Mouse (Mus musculus) cerebellum, adult 9-10 months (tissue): ENCODE results near the gene Atg3.

Source experiments
- DNase-seq: peaks from one replicate; pipeline ENCODE4 v3.0.0; 2022

The Atg3 gene

DNA sequence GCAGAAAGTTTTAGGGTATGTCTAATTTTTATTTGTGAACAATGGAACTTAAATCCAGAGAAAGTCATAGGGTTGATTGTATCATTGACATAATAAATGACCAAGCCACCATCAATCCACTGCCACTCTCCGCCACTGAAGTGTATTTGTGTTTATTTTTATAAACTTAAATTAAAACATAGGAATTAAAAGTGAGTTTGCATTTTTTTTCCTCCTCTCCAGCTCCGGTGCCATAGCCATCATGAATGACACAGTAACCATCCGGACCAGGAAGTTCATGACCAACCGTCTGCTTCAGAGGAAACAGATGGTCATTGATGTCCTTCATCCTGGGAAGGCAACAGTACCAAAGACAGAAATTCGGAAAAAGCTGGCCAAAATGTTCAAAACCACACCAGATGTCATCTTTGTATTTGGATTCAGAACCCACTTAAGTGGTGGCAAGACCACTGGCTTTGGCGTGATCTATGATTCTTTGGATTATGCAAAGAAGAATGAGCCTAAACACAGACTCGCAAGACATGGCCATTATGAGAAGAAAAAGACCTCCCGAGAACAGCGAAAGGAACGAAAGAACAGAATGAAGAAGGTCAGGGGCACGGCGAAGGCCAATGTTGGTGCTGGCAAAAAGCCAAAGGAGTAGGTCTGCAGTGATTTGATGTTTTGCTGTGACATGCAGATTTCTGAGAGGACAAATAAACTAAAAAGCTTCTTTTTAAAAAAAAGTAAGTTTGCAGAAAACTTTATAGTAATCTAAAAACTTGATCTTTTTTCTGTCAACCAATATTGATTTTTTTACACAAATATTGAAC is 46.5 kb downstream of the Atg3 start:
- peak; percentile 24 for DNase-seq

DNA sequence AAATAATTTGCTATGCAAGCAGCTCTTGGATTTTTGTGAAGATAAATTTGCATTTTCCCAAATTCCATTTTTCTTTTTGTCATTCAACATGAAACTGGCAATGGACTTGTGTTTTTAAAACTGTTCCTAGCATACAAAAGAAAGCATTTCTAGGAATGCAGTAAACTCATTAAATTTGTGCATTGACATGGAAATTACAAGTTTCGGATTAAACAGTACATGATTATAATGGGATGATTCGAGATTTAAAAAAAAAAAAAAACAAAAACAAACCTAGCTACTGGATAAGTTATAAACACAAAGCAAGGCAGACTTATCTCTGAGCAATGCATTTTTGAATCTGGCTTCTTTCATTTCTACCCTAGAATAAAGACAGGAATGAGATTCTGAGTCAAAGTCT is 63.4 kb downstream of the Atg3 start:
- no peak for DNase-seq

DNA sequence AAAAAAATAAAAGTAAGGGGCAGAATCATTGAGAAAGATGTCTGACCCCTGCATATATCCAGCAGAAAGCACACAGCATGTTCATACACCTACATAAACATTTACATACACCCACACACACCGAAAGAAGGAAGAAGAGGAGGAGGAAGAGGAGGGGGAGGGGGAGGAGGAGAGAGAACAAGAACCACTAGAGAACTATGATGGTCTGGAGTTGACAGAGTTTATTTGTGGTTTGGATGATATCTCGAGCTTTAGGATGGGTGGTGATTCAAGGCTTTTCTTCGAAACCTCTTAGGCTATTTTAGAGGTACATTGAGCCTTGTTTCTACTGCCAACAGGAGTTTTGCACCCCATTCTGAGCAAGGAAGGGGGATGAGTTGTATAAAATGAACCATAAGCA is 64.2 kb downstream of the Atg3 start:
- no peak for DNase-seq

DNA sequence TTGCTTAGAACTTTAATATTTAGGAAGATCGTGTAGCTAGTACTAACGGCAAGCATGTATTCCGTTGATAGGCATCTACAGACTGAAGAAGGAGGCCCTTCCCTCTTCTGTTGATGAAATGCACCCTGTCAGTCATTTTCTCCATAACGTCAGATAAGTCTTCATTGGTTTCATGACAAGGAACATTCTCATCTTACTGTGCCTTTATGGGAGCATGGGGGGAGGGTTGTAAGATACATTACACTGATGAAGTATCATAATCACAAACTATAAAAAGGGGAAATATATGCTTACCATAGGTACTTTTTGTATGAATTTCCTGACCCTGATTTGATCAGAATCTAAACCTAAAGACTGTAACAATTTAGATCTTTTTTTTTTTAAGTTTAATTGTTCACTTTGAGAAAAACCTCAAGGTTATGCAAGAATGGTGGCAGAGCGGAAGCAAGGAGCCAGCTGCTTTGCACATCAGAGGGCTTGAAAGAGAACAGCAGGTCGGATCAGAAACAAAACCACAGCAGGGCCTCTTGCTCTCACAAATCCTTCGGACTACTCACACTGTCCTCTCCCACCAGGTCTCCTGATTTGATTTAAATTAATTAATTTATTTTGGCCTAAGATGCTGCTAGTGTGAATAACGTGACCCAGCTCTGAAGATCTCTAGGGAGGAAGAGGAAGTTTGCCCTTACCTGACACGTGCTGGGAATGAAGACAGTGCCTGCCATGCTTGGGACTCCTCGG is 65.2 kb downstream of the Atg3 start, which contains the start of gene Btla:
Gene Btla, plus strand, starts transcription at position 668 of the 741 bp plus-strand sequence.
- no peak for DNase-seq

DNA sequence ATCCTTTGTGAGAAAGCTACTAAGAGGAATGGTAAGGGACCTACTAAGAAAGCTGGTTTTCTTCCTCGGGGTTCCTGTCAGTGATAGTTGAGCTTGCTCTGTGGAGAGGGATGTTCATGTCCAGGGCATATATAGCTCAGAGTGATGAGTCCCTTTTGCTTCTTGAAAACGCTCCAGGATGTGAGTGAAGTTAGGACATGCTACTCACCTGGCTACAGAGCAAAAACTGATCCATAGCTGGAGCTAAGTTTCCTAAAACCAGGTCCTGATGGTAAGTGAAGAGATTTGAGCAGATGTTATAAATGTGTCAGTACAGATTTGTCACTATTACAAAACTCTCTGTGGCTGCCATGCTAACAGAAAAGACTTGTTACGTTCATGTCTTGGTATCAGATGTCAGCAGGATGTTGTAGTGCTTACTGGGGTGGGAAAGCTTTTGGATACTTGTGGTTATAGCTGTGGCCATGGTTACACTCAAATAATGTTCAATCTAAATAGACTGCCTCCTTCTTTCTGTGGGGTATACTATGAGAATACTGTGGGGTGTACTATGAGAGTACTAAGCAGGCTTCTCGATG is 65.9 kb downstream of the Atg3 start:
- DNase-seq: no peak

DNA sequence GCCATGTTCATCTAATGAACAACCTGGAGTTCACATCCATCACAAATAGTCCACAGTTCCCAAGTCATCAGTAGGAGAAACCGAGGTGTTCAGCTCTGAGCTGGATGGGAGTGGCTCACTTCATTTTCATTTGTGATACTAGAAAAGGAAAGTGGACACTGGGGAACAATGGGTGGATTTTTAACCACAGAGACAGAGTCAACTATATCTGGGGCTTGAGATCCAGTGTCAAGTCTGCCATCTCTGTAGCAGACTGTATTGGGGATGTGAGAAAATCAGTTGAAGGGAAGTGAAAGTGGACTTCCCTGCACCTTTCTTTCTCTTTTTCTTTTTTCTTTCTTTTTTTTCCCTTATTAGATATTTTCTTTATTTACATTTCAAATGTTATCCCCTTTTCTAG is 68.4 kb downstream of the Atg3 start:
- no peak for DNase-seq

DNA sequence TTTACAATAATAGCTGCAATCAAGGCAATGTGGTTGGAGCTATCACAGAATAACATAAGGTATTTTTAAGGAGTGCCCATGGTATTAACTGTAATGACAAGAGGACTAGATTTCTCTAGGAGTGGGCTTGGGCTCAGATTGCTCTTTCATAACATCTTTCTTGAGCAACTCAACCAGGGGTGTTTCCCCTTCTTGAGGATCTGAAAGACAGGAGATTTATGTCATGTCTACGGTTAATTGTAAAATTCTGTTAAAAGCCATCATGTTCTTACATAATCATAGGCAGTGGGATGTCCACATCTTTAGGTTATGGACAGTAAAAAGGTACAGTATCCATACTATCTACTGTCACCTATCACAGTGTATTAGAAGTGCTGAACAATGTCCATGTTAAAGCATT is 72.7 kb downstream of the Atg3 start:
- DNase-seq: no peak

DNA sequence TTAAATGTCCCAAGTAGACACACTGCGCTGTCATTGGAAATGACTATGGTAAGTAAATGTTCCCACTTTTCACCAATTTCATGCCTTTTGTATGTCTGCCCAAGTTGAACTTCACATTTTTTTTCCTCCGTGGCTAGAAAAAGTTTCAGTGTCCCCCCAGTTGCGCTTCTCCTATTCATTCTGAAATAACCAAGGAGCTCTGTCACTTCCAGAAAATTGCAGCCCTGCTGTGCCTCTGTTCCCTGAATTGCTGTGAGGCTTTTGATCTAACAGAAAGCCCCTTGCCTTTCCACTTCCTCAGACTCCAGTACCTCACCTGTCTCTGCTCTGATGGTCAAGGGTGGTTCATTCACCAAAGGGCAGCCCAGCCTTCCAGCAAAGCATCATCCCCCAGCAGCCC is 74.4 kb downstream of the Atg3 start:
- DNase-seq: no peak
